Mouse (Mus musculus): ENCODE results near the gene 4931429L15Rik.

- no peak for TF ChIP-seq CTCF (conservative IDR thresholded peaks at IDR 0.05; ENCODE audit: low read length)
- TF ChIP-seq POU5F1 (IDR thresholded peaks at IDR 0.05; ENCODE audit: borderline replicate concordance, low read length): no peak
Measured at GRCm38 (mm10) chr9:46337852-46338291, 18.1 kb upstream of the 4931429L15Rik start.
